Mouse (Mus musculus) B cell, adult (primary cell): ENCODE measurements around the gene Ogfod3. TPM values are rescaled to one million over a fixed set of nuclear protein-coding genes. Genes with fewer than 3 reads are reported as not detected.

Experiments
- total RNA-seq: library from RNA; stranded (reverse); gene quantifications from 4 replicates; pipeline ENCODE4 v1.2.4, GENCODE M21; 2023; ENCODE audit not compliant: inconsistent age

Ogfod3 gene
- 7.9 to 11.9 TPM (median 9.4 TPM) in 4 replicates for total RNA-seq

DNA sequence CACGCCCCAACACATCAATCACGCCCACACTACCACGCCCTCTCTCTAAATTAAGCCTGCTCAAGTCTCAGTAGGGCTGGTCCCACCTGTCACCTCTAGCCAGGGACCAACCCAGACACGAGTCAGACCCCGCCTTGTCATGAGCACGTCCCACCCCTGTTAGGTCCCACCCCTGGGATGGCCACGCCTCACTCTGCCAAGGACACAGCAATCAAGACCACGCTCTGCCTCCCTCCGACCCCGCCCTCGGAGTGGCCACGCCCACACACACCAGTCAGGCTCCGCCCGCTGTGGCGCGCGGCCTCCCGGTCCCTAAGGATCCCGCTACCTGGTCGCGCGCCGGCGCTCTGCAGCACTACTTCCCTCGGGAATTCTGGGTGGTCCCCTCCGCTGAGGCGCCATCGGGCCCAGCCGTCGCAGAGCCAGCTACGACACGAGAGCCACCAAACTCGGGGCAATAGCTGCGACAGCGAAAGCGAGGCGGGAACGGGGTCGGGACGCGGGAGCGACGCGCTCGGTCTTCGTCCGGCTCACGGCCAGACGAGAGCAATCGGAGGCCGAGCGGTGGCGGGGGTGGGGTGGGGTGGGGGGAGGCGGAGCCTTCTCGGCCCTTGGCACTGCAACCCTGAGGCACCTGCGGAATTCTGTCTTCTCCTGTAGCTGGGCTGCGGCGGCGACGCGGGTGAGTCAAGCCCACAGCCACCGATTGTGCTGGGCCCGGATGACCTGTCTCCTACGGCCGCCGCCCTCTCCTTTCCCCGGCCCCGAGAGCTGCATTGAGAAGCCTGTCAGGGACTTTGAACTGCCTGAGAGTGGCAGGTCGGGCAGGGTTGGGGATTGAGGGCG, at the start of gene Ogfod3, which contains the start of gene Hexdc:
TSS of gene Ogfod3 (minus strand) at position 551 of the 846 bp plus-strand sequence.
TSS of gene Hexdc (plus strand) at position 273 of the 846 bp plus-strand sequence.

DNA sequence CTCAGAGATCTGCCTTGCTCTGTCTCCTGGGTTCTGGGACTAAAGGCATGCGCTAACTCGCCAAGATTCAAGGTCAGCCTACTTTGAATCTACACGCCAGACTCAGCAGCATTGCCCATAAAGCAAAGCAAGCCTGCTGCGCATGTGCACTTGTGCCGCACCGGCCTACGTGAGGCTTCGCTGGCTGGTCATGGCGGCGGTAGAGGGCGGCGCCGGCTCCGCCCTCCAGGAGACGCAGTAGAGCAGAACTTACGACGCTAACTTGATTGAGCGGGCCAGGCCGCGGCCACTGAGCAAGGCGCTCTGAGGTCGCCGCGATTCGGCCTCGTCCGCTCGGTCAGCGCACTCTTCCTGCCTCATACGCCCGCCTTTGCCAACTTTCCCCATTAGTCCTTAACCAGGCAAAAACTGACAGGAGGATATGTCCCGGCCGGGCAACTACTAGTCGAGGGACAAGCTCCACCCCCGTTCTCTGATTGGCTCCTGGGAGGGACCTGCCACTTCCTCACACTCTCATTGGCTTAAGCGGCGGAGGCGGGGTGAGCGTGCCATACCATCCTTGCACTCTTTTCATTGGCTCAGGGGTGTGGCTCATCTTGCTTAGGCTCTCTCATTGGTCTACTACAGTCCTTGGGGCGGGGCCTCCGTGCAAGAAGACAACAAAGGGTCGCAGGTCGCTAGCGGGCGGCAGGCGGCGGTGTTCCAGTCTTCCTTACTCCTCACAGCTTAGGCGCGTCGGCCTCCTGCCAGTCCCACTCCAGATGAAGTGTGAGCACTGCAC, 32.2 kb upstream of the Ogfod3 start, which contains the start of gene Narf:
TSS of gene Narf (plus strand) at position 690 of the 781 bp plus-strand sequence.

DNA sequence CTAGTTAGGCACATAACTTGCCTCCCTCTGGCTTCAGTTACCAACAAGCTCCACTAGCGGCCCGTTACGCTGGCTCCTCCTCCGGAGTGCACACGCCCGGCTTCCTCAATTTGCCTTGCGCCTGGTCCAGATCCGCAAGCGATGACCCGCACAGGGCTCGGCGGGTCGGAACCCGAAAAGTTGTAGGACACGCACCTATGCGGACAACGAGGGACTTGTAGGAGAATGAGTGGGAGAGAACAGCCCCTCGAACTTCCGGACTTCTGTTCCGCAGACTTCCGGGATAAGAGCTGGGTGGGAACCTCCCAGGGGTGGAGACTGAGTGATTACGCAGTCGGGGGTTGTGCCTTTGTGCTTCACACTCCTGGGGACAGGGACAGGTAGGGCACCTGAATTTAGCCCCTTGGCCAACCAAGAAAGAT, 24.5 kb upstream of the Ogfod3 start, which contains the start of gene Cybc1:
TSS of gene Cybc1 (minus strand) at position 305 of the 422 bp plus-strand sequence.

DNA sequence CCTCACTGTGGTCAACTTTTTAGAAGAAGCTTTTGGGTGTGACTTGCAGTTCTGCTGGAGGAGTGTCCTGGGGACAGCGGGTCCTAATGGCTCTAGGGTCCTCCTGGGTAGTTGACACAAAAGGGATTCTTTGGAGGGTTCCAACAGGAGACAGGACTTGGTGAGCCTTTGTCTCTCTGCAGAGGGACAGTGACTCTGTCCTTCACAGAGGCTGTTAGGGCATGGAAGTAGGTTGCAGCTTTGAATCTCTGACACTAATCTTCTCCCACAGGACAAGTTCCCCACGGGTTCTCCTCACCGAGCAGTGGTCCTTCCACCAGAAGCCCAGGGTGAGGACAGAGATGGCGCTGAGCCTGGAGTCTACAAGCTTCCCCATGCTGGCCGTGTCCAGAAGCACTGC, 44.5 kb downstream of the Ogfod3 start, which contains the start of gene Uts2r:
TSS of gene Uts2r (plus strand) at position 301 of the 400 bp plus-strand sequence.

DNA sequence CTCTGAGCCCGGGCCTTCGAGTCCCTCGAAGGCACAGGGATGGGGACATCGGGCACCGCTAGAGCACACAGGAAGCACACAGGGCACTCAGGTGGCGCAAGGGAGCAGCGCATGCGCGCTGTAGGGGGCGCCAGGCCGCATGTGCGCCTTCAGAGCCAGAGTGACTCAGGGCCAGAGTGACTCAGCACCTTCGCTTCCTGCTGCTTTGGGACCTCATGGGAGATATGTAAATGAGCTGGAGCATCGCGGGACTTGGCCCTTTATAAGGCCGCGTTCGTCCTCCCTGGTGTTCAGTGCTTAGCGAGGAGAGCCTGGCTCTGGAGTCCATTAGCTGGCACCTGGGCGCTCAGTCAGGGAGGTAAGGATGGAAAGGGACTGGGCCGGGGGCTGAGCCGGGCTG, 58.6 kb downstream of the Ogfod3 start, which contains the start of gene Tex19.1:
TSS of gene Tex19.1 (plus strand) at position 279 of the 400 bp plus-strand sequence.

Other genes starting within 250 kb of the Ogfod3 start
- gene Csnk1d, start 213.4 kb downstream of the Ogfod3 start, total RNA-seq = 132 to 158 TPM (median 145 TPM) in 4 replicates
- gene Cd7, start 165.3 kb downstream of the Ogfod3 start, total RNA-seq = 6.4 to 10.0 TPM (median 7.9 TPM) in 4 replicates
- not detected in 4 replicates for gene Sectm1b, start 141.1 kb downstream of the Ogfod3 start, total RNA-seq
- not detected in 4 replicates for gene Sectm1a, start 123.5 kb downstream of the Ogfod3 start, total RNA-seq
- gene Tex19.2, start 86.0 kb downstream of the Ogfod3 start, total RNA-seq = not detected in 4 replicates
- gene Tex19.1, start 58.6 kb downstream of the Ogfod3 start, total RNA-seq = not detected in 4 replicates
- not detected in 4 replicates for gene Uts2r, start 44.4 kb downstream of the Ogfod3 start, total RNA-seq
- 12.4 to 20.5 TPM (median 17.1 TPM) in 4 replicates for gene Hexdc, start 278 bp downstream of the Ogfod3 start, total RNA-seq
- 101 to 128 TPM (median 103 TPM) in 4 replicates for gene Cybc1, start 24.6 kb upstream of the Ogfod3 start, total RNA-seq
- gene Narf, start 32.5 kb upstream of the Ogfod3 start, total RNA-seq = 35.9 to 45.9 TPM (median 43.5 TPM) in 4 replicates
- 35.8 to 44.3 TPM (median 39.1 TPM) in 4 replicates for gene Foxk2, start 55.3 kb upstream of the Ogfod3 start, total RNA-seq
- 54.2 to 59.0 TPM (median 54.9 TPM) in 4 replicates for gene Wdr45b, start 149.7 kb upstream of the Ogfod3 start, total RNA-seq
- not detected in 4 replicates for gene Rab40b, start 183.5 kb upstream of the Ogfod3 start, total RNA-seq
- 4.6 to 6.5 TPM (median 5.3 TPM) in 4 replicates for gene Fn3krp, start 216.7 kb upstream of the Ogfod3 start, total RNA-seq
- not detected in 4 replicates for gene Fn3k, start 230.2 kb upstream of the Ogfod3 start, total RNA-seq
- gene Tbcd, start 247.2 kb upstream of the Ogfod3 start, total RNA-seq = 31.9 to 36.7 TPM (median 35.6 TPM) in 4 replicates